Mouse (Mus musculus) yolk sac, embryonic 10.5 days (tissue): ENCODE results near the gene Sumf1.

Experiments
- DNase-seq: peaks from one replicate; pipeline ENCODE4 v3.0.0-alpha.2; 2017; ENCODE audit warnings: low spot score

The Sumf1 gene

GRCm38 (mm10) chr6:108092646-108093045, 92.7 kb downstream of the Sumf1 start:
- DNase-seq, result no peak

- DNase-seq, result no peak
Observed at GRCm38 (mm10) chr6:108091296-108091695, 94.1 kb downstream of the Sumf1 start.

- DNase-seq, result no peak
Observed at GRCm38 (mm10) chr6:108075857-108076256, 109.5 kb downstream of the Sumf1 start.

GRCm38 (mm10) chr6:108074624-108075023, 110.8 kb downstream of the Sumf1 start:
- no peak for DNase-seq

- no peak for DNase-seq
Observed at GRCm38 (mm10) chr6:108073931-108074330, 111.5 kb downstream of the Sumf1 start.

GRCm38 (mm10) chr6:108073071-108073470, 112.3 kb downstream of the Sumf1 start:
- DNase-seq, result no peak

- DNase-seq, result no peak
Observed at GRCm38 (mm10) chr6:108070947-108071346, 114.4 kb downstream of the Sumf1 start.

- DNase-seq, result no peak
Observed at GRCm38 (mm10) chr6:108065583-108065982, 119.8 kb downstream of the Sumf1 start.

GRCm38 (mm10) chr6:108064918-108065526, 120.4 kb downstream of the Sumf1 start, which contains the start of gene Setmar:
Setmar (plus strand) TSS chr6:108065045.
- peak; percentile 98 for DNase-seq

GRCm38 (mm10) chr6:108061121-108061520, 124.3 kb downstream of the Sumf1 start:
- DNase-seq, result no peak

- DNase-seq, result no peak
Observed at GRCm38 (mm10) chr6:108058066-108058465, 127.3 kb downstream of the Sumf1 start.

- DNase-seq, result no peak
Observed at GRCm38 (mm10) chr6:108057353-108057752, 128.0 kb downstream of the Sumf1 start.
